Mouse (Mus musculus): ENCODE data around the gene Tnfrsf13c.

DNA sequence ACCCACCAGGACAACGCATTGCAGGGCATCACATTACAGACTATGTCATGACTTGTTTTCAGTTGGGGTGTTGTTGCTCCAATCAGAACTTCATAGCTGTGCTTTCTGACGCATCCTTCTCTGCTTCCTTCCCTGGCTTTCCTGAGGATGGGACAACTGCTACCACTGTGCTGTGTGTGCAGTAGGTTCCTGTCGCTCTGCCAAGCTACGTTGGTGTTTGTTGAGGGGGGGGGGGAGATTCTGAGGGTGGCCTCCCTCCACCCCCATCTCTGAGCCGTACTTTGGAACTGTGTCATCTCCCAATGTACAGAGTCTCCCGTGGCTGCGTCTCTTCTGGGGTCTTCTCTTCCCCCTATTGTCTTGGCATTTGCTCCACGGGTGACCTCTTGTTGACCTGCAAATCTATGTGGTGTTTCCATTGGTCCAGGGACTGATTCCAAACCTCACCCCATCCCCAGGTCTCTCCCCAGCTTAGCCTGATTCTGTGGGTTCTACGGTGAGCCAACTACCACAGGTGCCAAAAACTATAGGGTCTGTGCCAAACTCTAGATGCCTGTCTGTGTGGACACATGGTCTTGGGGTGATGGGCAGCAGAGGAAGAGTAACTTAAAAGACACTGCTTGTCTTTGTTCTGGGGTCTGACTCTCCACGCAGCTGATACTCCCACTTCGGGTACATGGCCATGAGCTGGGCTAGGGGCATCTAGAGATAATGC is 8.7 kb downstream of the Tnfrsf13c start:
- TF ChIP-seq POLR2A (IDR thresholded peaks at IDR 0.05; ENCODE audit: insufficient read depth, low read length) = no peak
- TF ChIP-seq CTCF (IDR thresholded peaks at IDR 0.05; ENCODE audit: low read depth, low read length) = no peak
- no peak for TF ChIP-seq EP300 (IDR thresholded peaks at IDR 0.05; ENCODE audit: insufficient read depth, low read depth, low read length)
